Mouse (Mus musculus) G1E-ER4 (cell line): ENCODE data around the gene Hoxd13. TPM values are rescaled to one million over a fixed set of nuclear protein-coding genes. Genes with fewer than 3 reads are reported as not detected.

Source experiments
- GATA1 ChIP-seq: IDR thresholded peaks from one replicate; pipeline ENCODE4 v1.8.0; 2012; ENCODE audit warnings: low read length, inconsistent platforms
- polyA plus RNA-seq: library from polyadenylated mRNA; stranded (reverse); fragments of >175 nt; gene quantifications from 2 replicates; pipeline ENCODE4 v1.2.3, GENCODE M21; 2012

Gene Hoxd13
- polyA plus RNA-seq, 1 experiment = not detected

- no peak for TF ChIP-seq GATA1
Observed at GRCm38 (mm10) chr2:74672481-74673362, 4.6 kb downstream of the Hoxd13 start.

- no peak for TF ChIP-seq GATA1
Observed at GRCm38 (mm10) chr2:74673835-74674425, 5.8 kb downstream of the Hoxd13 start.

GRCm38 (mm10) chr2:74674881-74675665 is 7.0 kb downstream of the Hoxd13 start, which contains the start of gene Hoxd12:
Gene Hoxd12, plus strand, starts transcription at chr2:74675013.
- TF ChIP-seq GATA1 = no peak

GRCm38 (mm10) chr2:74675666-74676282 is 7.7 kb downstream of the Hoxd13 start:
- TF ChIP-seq GATA1 = no peak

- TF ChIP-seq GATA1 = no peak
Observed at GRCm38 (mm10) chr2:74676376-74677052, 8.4 kb downstream of the Hoxd13 start.

- TF ChIP-seq GATA1 = no peak
Observed at GRCm38 (mm10) chr2:74677106-74677505, 9.0 kb downstream of the Hoxd13 start.

- TF ChIP-seq GATA1 = no peak
Observed at GRCm38 (mm10) chr2:74678891-74679595, 10.9 kb downstream of the Hoxd13 start, which contains the start of gene Hoxd11. Gene Hoxd11, plus strand, starts transcription at chr2:74679557.

GRCm38 (mm10) chr2:74679596-74679971 is 11.5 kb downstream of the Hoxd13 start:
- no peak for TF ChIP-seq GATA1

- TF ChIP-seq GATA1 = no peak
Observed at GRCm38 (mm10) chr2:74679980-74680379, 11.9 kb downstream of the Hoxd13 start.

- TF ChIP-seq GATA1 = no peak
Observed at GRCm38 (mm10) chr2:74680561-74681398, 12.7 kb downstream of the Hoxd13 start.

- no peak for TF ChIP-seq GATA1
Observed at GRCm38 (mm10) chr2:74681594-74682531, 13.8 kb downstream of the Hoxd13 start.

GRCm38 (mm10) chr2:74682796-74683195 is 14.7 kb downstream of the Hoxd13 start:
- no peak for TF ChIP-seq GATA1
